Mouse (Mus musculus) small intestine, adult 2 months (tissue): ENCODE measurements at regions not wholly inside any gene's neighbourhood (a gene's known extent, or its start where the extent isn't known, plus 50 kb on each side); places are given as distances from the start of the nearest gene placed in this dataset.

Experiments used
- H3K27ac ChIP-seq: fragments of 200-500 bp; 2 replicates; pipeline ENCODE4 v1.5.1; 2012; ENCODE audit warnings: low read depth, low read length, control low read depth, inconsistent platforms; ENCODE audit not compliant: insufficient read depth
- H3K27me3 ChIP-seq: fragments of 200-500 bp; 2 replicates; pipeline ENCODE4 v1.6.1; 2012; ENCODE audit warnings: mild to moderate bottlenecking, moderate library complexity, low read length, inconsistent platforms; ENCODE audit not compliant: control insufficient read depth, insufficient read depth
- H3K36me3 ChIP-seq: fragments of 200-500 bp; 2 replicates; pipeline ENCODE4 v1.6.1; 2012; ENCODE audit warnings: mild to moderate bottlenecking, low read length, control low read depth, inconsistent platforms; ENCODE audit not compliant: control insufficient read depth, insufficient read depth
- H3K4me1 ChIP-seq: fragments of 200-500 bp; 2 replicates; pipeline ENCODE4 v1.6.1; 2012; ENCODE audit warnings: low read length, inconsistent platforms, mixed read lengths; ENCODE audit not compliant: control insufficient read depth, insufficient read depth, insufficient read length
- H3K4me3 ChIP-seq: fragments of 200-500 bp; 2 replicates; pipeline ENCODE4 v1.5.1; 2012; ENCODE audit warnings: low read depth, mild to moderate bottlenecking, control low read depth, inconsistent platforms, low read length, moderate library complexity
- CTCF ChIP-seq: fragments of 200-500 bp; IDR thresholded peaks from 2 replicates; pipeline ENCODE4 v1.5.1; 2012; ENCODE audit warnings: low read depth, mild to moderate bottlenecking, control low read depth, inconsistent platforms, low read length, moderate library complexity, mixed read lengths; ENCODE audit not compliant: insufficient replicate concordance, insufficient read length; ENCODE audit errors: extremely low read depth
- POLR2A ChIP-seq: fragments of 200-500 bp; IDR thresholded peaks from 2 replicates; pipeline ENCODE4 v1.6.1; 2012; ENCODE audit warnings: low read depth, mild to moderate bottlenecking, control low read depth, inconsistent platforms, low read length, moderate library complexity
- WGBS: fragments of 180-500 bp; shearing (Covaris S2); methylation state at CpG from one replicate; pipeline ENCODE4 v1.1.7; 2018; 5-methylcytosine and 5-hydroxymethylcytosine counted together

GRCm38 (mm10) chr15:93926842-93927241 lies 331.2 kb upstream of the Prickle1 start:
- TF ChIP-seq CTCF (no peak), POLR2A (no peak)
- 67% methylated on average over 6 of the region's 6 CpGs for WGBS
- no peak overlapping the region for H3K27ac ChIP-seq
- H3K36me3 ChIP-seq = no peaks in the 10 kb centered on the region
- H3K4me3 ChIP-seq = no peak overlapping the region
- H3K4me1 ChIP-seq = no peaks in the 10 kb centered on the region
- no peaks in the 10 kb centered on the region for H3K27me3 ChIP-seq

- no peak overlapping the region for H3K4me3 ChIP-seq
- H3K27me3 ChIP-seq = no peaks in the 10 kb centered on the region
- no peaks in the 10 kb centered on the region for H3K36me3 ChIP-seq
- no peak overlapping the region for H3K27ac ChIP-seq
- H3K4me1 ChIP-seq = no peaks in the 10 kb centered on the region
- TF ChIP-seq POLR2A (no peak), CTCF (no peak)
Observed at GRCm38 (mm10) chr15:93926262-93926661, 330.6 kb upstream of the Prickle1 start.

- Histone ChIP-seq H3K36me3 (no peaks in the 10 kb centered on the region), H3K4me1 (no peaks in the 10 kb centered on the region), H3K27me3 (no peaks in the 10 kb centered on the region), H3K27ac (no peak overlapping the region), H3K4me3 (no peak overlapping the region)
- TF ChIP-seq POLR2A = no peak
- TF ChIP-seq CTCF = no peak
- WGBS = 66% methylated on average over 6 of the region's 6 CpGs
Observed at GRCm38 (mm10) chr15:93921457-93922234, 326.0 kb upstream of the Prickle1 start.

- no peak overlapping the region for H3K4me3 ChIP-seq
- H3K27me3 ChIP-seq = no peaks in the 10 kb centered on the region
- no peak for TF ChIP-seq POLR2A
- TF ChIP-seq CTCF = no peak
- H3K27ac ChIP-seq = no peak overlapping the region
- WGBS = 82% methylated on average over 5 of the region's 5 CpGs
- H3K4me1 ChIP-seq = no peaks in the 10 kb centered on the region
- no peaks in the 10 kb centered on the region for H3K36me3 ChIP-seq
Observed at GRCm38 (mm10) chr15:93920996-93921395, 325.3 kb upstream of the Prickle1 start.

GRCm38 (mm10) chr15:93919577-93919976 lies 323.9 kb upstream of the Prickle1 start:
- 87% methylated on average over 6 of the region's 6 CpGs for WGBS
- no peak for TF ChIP-seq POLR2A
- no peak for TF ChIP-seq CTCF

GRCm38 (mm10) chr15:93916856-93917255 lies 321.2 kb upstream of the Prickle1 start:
- no peak overlapping the region for H3K4me3 ChIP-seq
- no peaks in the 10 kb centered on the region for H3K4me1 ChIP-seq
- H3K27ac ChIP-seq = no peak overlapping the region
- no peak for TF ChIP-seq POLR2A
- TF ChIP-seq CTCF = no peak
- WGBS = 45% methylated on average over 3 of the region's 3 CpGs
- no peaks in the 10 kb centered on the region for H3K27me3 ChIP-seq
- H3K36me3 ChIP-seq = no peaks in the 10 kb centered on the region

More at GRCm38 (mm10) chr15:93919577-93919976, 323.9 kb upstream of the Prickle1 start:
- H3K4me3 ChIP-seq = no peak overlapping the region
- H3K4me1 ChIP-seq = no peaks in the 10 kb centered on the region
- H3K27ac ChIP-seq = no peak overlapping the region
- no peaks in the 10 kb centered on the region for H3K27me3 ChIP-seq
- no peaks in the 10 kb centered on the region for H3K36me3 ChIP-seq

GRCm38 (mm10) chr15:93913462-93913861 lies 317.8 kb upstream of the Prickle1 start:
- Histone ChIP-seq H3K4me3 (no peak overlapping the region), H3K27ac (no peak overlapping the region), H3K4me1 (no peaks in the 10 kb centered on the region), H3K36me3 (no peaks in the 10 kb centered on the region), H3K27me3 (no peaks in the 10 kb centered on the region)
- no peak for TF ChIP-seq CTCF
- TF ChIP-seq POLR2A = no peak
- 84% methylated on average over 5 of the region's 5 CpGs for WGBS

- no peaks in the 10 kb centered on the region for H3K27me3 ChIP-seq
- no peak for TF ChIP-seq POLR2A
- TF ChIP-seq CTCF = no peak
- H3K4me1 ChIP-seq = no peaks in the 10 kb centered on the region
- no peak overlapping the region for H3K27ac ChIP-seq
- 68% methylated on average over 7 of the region's 7 CpGs for WGBS
- no peak overlapping the region for H3K4me3 ChIP-seq
- no peaks in the 10 kb centered on the region for H3K36me3 ChIP-seq
Observed at GRCm38 (mm10) chr15:93913041-93913440, 317.4 kb upstream of the Prickle1 start.
